Mouse (Mus musculus) adrenal gland, postnatal 14 days (tissue): ENCODE results near the gene Selenop. TPM values are rescaled to one million over a fixed set of nuclear protein-coding genes. Genes with fewer than 3 reads are reported as not detected.

Source experiments
- DNase-seq: peaks from one replicate; pipeline ENCODE4 v3.0.0; 2021; ENCODE audit warnings: mixed read lengths
- total RNA-seq: library from RNA; stranded (reverse); gene quantifications from 2 replicates; pipeline ENCODE4 v1.2.3, GENCODE M21; 2021

The Selenop gene
- total RNA-seq, 1 experiment from 2014 or later: 875 TPM

DNA sequence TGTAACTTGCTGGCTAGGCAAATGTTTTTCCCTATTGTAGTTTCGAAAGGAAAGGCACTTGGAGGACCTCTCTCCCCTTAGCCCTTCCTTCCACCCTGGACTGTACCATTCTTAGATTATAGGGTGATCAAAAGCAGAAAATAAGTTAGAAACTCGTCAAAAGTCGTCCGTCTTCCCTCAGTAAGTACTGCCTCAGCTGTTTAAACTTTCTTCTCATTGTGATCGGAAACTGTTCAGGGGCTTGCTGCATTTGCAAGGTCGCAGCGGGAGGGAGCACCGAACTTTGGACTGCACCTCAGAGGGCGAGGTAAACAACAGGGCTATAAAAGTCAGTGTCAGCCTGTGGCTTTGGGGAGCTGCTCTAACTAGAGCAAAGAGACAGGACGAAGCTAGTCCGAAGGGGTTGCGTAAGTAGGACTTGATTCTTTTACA lies 2.3 kb downstream of the Selenop start:
- DNase-seq: peak; percentile 82

DNA sequence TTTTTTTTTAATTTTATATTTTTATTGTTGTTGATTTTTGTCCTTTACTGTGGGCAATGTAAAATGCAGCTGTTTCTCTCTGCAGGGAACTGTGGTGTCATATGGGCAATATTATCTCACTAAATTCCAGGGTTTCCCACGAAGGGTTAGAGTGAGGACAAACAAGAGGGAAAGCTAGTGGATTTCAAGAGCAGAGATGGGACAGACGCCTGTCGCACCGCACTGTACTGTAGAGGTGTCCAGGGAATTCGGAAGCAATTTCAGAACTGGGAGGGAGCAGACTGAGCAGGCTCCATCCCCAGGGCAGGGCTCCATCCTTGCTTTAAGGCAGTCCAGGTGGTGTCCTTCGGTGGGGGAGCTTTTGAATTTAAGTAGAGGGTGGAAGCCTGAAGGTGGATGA lies 2.9 kb downstream of the Selenop start:
- peak; percentile 36 for DNase-seq

DNA sequence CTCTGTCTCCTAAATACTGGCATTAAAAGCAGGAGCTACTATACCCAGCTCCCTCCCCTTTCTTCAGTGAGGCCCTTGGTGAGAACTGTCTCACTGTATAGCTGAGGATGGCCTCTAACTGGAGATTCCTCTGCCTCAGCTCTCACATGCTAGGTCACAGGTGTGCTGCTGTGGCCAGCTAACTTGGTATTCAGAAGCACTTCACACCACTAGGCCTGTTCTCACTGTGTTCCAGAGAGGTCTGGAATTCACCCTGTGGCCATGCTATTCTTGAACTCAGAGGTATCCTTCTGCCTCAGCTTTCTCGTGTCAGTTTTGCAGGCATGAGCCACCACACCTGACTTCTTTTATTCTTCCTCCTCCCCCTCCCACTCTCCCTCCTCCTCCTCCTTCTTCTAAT lies 4.8 kb downstream of the Selenop start:
- DNase-seq: no peak

DNA sequence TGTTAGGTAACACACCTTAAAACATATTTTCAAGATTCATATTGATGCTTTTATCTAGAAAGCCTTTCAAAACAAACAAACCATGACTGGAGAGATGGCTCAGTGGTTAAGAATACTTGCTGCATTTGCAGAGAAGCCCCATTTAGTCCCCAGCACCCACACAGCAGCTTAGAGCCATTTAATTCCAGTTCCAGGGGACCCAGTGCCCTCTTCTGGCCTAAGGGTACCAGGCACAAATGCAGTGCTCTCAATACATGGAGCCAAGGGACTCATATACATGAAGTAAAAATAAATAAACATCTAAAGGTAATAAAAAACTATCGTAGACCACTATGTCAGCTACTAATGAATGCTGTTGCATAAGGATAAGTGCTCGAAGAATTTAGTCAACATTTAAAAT lies 9.0 kb downstream of the Selenop start:
- DNase-seq: no peak

DNA sequence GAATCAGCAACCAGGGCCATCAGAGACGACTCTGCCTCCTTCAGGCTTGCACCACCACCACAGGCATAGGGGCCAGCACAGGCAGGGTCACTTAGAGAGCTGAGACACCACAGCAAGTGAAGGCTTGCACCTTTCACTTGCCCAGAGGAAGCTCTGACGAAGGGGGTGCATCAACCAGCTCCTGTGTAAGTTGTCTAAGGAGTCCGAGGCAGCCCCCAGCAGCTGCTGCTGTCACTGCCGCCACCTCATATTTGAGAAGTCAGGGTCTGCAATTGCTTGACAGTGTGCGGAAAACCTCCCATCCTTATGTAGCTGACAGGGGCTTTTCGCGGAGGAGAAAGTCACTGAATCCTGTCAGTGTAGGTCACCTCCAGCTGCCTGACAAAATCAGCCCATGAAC lies 10.9 kb downstream of the Selenop start:
- no peak for DNase-seq

DNA sequence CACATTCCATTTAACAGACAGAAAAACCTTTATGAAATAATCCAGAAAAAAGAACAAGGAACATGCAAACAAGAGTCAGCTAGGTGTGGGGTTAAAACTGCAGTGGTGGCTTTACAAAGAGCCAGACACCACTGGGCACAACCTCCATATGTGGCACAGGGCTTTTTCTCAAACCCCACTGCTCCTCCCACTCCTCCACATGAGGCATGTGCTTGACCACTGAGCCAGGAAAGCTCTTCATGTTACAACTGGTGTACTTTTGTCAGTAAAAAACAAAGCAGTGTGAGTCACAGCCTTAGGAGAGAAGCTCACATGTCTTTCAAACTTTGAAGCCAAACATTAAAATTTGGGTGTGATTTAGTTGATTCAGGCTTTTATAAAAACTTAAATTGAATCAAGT lies 12.9 kb downstream of the Selenop start:
- no peak for DNase-seq

DNA sequence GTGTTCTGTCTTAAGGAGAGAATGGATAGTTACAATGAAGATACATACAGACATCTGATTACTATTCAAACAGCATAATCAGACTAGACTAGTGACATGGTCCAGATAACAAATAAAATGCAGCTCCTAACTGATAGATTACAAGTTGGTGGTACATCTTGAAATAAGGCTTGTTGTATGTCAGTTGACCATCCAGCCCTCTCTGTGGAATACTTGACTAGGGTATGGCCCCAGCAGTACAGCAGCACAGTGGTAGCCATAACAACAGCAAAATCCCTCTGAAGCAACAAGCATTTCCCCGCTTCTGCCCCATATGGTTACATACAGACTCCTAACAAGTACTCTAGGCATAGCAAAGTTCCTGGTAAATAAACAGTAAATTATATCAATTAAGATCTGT lies 13.4 kb downstream of the Selenop start:
- no peak for DNase-seq

DNA sequence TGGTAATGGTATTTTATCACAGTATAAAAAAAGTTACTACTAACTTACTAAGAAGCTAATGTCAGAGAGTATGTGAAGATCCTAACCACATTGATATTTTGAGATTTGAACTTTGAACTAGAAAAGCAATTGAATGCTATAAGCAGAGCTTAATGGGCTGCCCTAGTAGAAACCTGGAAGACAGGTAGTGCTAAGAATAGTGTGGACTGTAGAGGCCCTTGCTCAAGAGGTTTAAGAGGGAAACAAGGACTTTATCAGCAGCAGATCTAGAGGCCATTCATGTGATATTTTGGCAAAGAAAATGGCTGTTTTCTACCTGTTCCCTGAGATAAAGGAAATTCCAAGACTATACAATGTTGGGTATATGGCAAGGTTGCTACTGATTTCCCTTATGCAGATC lies 17.7 kb downstream of the Selenop start:
- DNase-seq: no peak

DNA sequence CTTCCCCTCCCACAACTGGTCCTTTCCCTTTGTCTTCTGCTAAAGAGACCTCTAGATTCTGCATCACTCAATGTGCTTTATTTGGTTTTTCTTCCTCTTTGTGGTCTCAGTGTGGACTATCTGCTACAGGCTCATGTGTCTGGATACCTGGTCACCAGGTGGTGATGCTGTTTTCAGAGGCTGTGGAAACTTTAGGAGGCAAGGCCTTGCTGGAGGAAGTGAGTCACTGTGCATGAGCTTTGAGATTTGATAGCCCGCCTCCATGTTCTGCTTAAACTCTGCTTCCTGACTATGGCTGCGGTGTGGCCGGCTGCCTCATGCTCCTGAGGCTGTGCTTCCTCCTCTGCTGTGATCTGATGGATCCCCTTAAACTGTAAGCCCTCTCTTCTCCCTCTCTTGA lies 22.1 kb downstream of the Selenop start:
- no peak for DNase-seq

DNA sequence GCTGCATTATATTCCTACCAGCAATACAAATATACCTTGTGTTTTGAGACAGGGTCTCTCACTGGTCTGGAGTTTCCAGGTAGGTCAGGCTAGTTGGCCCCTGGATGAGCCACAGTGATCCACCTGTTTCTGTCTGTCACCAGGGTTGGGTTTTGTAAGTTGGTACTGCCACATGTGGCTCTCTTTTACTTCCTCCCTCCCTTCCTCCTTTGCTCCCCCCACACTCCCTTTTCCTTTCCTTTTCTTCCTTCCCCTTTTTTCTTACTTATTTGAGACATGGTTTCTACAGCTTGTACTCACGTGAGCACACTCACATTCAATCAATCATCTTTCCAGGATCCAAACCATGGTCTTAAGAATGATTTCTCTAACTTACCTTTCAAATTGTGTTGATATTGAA lies 25.1 kb downstream of the Selenop start:
- DNase-seq: no peak

DNA sequence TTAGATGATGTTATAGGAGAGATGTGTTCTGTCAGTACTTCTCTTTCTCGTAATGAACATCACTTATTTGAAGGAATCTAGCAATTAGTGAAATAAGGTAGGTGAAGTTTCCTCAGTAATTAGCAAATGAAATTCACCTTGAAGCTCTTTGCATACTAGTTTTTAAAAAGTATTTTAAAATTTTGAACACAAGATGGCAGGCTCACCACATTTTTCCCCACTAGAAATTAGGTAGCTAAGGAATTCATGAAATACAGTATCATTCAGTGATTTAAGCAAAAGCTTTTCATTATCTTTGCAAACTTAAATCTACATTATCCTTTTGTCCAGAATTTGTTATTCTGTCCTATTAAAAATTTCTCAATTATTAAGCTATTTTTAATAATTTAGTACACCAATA lies 27.6 kb downstream of the Selenop start:
- DNase-seq: no peak

DNA sequence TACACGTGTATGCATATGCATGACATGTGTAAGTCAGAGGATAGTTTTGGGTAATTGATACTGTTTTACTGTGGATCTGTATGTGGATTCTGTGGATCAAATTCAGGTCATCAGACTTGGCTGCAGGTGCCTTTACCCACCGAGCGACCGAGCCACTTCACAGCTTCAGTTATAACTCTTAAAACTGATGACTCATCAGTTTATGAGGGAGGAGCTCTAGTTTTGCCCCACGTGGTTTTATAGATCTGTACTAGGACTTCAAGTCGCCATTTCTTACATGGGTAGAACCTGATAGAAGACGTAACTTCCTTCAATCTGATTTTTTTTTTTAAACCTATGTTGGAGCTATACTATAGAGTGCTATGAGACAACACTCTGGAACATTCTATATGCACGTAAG lies 29.3 kb downstream of the Selenop start:
- no peak for DNase-seq

DNA sequence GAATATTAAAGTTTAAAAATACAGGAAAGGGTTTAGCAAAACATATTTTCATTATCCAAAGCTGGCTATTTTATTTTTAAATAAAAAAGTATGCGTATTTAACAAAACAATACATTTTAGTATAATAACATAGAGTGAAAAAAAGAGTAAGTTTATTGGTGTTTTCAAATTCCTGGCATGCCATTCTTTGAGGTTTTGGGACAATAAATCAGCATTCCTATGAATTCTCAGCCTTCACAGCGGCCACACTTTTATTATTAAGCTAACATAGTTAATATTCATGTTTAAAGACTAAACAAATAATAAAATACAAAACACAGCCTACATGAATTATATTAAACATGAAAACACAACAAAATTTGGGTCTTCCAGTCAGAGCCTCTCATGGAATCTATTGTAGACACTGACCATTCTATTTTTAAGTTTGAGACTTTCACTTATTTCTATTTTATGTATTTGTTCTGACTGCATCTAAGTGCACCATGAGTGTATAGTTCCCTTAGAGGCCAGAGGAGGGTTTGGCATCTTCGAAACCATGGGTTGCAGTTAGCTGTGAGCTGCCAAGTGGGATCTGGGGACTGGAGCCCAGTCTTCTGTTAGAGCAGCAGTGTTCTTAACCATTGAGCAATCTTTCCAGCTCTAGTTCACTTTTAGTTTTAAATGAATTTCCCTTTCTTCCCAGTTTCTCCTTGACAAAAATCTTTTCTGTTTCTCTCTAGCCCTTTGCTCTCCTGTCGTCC lies 32.2 kb downstream of the Selenop start:
- no peak for DNase-seq

DNA sequence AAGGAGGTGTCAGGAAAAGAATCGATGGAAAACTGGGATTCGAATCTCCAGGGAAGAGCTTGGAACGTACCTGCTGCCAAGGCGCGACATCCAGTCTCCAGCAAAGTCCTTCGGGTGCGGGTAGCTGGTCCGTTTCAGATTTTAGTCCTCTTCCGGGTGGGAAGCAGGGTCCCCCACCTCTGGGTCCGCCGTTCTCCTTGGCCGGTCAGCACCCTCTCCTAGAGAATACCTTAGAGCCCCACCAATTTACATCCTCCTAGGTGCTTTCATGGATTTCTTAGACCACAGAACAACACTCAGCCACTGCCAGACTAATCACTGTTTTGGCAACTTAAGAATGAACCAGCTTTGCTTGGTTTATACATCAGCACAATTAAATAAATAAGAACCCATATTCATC lies 35.1 kb downstream of the Selenop start, which contains the start of gene Ccdc152:
Gene Ccdc152, minus strand, starts transcription at position 101 of the 400 bp plus-strand sequence.
- DNase-seq: no peak

DNA sequence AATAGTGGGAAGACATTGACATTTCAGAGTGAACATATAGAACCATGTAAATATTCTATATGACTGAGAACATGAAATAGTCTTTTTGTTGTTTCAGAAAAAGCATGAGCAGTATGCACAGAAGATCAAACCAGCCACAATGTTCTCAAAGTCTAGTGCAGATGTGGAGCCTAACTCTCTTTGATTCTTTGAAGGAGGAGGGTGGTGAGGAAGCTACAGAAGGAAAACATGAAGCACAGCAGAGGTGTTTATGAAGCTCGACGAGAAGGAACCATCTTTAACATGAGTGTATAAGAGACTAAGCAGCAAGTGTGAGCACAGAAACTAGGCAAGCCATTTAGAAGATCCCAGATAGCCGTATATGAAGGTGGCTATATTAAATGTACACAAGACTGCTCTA lies 41.5 kb downstream of the Selenop start:
- no peak for DNase-seq

DNA sequence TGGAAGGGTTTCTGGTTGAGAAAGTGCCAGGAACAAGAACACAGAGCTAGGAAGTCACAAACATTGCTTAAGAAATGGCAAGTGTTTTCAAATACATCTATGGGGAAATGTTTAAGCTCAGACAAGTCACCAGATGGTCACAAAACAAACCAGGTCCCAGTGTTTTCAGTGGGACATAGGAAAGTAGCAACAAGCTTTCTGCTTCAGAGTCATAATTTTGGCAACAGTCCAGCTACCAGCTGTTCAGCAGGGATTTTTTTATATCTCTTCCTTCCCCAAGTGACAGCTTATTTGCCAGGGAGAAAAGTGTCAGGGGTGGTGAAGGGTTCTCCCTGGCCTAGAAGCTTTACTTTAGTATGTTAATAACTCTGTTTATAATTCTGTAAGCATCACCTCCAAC lies 44.6 kb downstream of the Selenop start:
- no peak for DNase-seq

DNA sequence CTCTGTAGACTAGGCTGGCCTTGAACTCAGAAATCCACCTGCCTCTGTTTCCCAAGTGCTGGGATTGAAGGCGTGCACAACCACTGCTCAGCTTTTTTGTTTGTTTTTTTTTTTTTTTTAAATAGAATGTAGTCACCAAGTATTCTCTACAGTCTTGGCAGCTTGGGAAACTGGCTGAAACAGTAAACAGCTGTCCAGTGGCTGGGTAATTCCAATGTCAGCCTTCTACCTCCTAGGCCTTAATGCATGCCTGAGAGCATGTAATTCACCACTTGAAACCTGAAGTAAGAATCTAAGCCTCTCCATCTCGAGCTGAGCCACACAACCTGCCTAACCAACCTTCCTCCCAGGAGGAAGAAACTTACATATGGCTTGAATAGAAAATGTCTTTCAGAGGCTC lies 48.3 kb downstream of the Selenop start:
- DNase-seq: no peak

DNA sequence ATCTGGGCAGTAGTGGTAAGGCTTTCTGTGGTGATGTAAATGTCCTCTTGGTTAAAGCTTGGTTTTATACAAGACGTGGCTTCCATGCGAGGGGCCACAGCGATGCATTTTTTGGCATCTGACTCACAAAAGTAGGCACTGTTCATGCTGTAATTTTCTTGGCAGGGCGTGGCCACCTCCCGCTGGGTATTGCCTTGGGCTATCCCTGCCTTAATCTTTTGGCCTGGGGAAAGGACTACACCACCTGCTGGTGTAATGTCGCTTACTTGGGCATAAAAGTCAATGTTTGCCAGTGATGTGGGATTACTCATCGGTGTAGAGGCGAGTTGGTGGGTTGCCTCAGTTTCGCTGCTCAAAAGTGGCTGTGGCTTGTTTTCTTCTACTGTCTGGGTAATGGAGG lies 51.6 kb downstream of the Selenop start:
- DNase-seq: no peak

DNA sequence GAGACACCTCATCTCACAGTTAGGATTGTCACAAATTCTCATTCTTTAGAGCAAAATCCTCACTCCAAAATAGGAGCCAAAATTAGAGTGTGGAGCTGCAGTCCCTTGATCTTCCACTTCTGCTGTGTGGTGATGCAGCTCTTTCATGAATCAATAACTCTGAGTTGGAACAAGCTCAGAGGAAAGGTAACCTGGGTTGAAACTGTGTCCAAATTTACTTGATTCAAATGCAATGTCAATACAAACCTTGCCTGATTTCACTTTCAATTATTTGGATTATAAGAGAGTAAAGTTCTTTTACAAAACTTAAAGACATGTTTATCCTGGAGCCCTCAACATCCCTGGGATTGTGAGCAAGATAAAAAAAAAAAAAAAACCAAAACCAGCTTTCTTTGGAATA lies 54.7 kb downstream of the Selenop start:
- DNase-seq: no peak

Other genes starting within 250 kb of the Selenop start
- gene Ccdc152, start 35.0 kb downstream of the Selenop start, total RNA-seq: not detected in 2 replicates